Mouse (Mus musculus) layer of hippocampus, adult 18-20 months (tissue): Measurements from ENCODE around the gene Hace1. TPM values are rescaled to one million over a fixed set of nuclear protein-coding genes. Genes with fewer than 3 reads are reported as not detected.

ENCODE experiments used
- DNase-seq, 2 experiments: peaks; one replicate each; pipeline ENCODE4 v3.0.0; 2022; ENCODE audit warnings: low spot score in 2 of 2
- microRNA-seq, 2 experiments: library from miRNA; unstranded; fragments of <30 nt; microRNA quantifications; one replicate each; pipeline ENCODE4 v1.2.0; 2021
- total RNA-seq, 2 experiments: library from RNA; stranded (reverse); gene quantifications; 2 replicates each; pipeline ENCODE4 v1.2.3; 2021

Gene Hace1
- total RNA-seq, 2 experiments from 2014 or later, result 39.0 to 47.5 TPM

DNA sequence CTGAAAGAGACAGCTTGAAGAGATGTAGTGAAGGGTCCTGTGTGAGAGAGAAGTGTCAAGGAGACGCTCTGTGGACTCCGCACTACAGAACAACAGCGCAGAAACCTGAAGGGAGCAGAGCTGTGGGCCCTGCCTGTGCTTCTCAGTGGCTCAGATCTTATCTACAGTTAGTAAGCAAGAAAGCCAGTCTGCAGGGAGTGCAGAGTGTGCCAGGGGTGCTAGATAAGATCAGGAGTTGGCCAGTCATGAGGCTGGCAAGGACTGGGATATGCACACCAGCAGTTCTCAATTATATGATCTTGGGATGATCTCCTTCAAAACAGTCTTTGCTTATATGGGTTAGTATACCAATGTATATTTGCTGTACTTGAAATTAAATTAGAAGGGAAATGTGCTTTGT lies 121.3 kb downstream of the Hace1 start:
- DNase-seq, result no peak

DNA sequence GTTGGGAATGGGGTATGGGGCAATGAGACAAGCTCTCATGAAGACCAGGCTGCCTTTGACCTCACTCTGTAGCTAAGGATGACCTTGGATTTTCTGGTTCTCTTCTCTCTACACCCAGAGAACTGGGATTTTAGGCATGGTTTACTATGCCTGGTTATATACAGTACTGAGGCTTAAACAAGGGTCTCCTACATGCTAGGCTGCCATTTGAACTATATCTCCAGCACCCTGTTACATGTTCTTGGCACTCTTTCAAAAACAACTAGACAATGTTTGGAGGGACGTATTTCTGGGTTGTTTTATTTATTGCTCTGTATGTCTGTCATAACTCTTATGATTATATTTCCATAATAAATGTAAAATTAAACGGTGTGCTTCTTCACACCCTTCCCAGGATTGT lies 129.2 kb downstream of the Hace1 start:
- DNase-seq, result no peak

DNA sequence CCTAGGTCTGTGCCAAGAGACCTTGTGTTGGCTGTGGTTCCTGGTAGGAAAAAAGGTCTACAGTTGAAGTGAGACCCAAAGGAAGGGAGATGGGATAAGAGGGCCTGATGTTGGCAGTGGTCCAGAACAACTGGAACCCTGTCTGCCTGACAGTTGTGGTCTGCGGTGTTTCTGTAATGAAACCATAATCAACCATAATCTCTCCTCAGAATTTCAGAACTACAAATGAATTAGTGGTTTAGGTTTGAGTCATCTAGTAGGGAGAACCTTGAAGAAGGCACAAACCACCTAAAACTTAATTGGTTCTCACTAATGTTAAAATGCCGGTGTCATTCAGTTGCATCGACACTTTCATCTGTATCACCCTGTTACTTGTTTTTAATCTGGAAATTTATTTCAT lies 133.2 kb downstream of the Hace1 start:
- DNase-seq, result no peak

DNA sequence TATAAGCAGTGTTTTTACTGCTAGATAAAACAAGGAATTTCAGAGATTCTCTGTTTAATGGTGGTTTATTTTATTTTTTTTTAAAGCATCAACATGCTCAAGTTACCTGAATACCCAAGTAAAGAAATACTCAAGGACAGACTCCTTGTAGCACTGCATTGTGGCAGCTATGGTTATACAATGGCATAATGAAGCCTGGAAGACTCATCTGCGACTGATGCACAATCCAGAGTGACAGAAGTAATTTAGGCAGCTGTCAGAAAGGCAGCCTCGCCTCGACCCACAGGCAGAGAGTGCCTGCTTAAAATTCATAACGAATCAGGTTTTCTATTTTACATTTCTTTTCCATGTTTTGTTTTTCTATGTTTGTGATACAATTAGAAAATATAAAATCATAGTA lies 133.7 kb downstream of the Hace1 start:
- no peak for DNase-seq

Small RNA genes within 50 kb of the gene (microRNA-seq; reads per million reads assigned to microRNA genes)
- 0 reads per million in 2 experiments for gene Gm27731

Other genes starting within 250 kb of the Hace1 start
- 1 to 10 TPM; 3.6 to 4.0 TPM for gene Bves, start 242.1 kb upstream of the Hace1 start, total RNA-seq
- gene Lin28b, start 91.4 kb upstream of the Hace1 start, total RNA-seq, result 1 to 10 TPM; 1.8 to 2.1 TPM